Mouse (Mus musculus): Measurements from ENCODE around the gene Fryl. TPM values are rescaled to one million over a fixed set of nuclear protein-coding genes. Genes with fewer than 3 reads are reported as not detected.
A peak's percentile ranks its signal among the peaks of the same experiment; 100 is the strongest.

The Fryl gene
- polyA plus RNA-seq, 1 experiment = 27.6 TPM

DNA sequence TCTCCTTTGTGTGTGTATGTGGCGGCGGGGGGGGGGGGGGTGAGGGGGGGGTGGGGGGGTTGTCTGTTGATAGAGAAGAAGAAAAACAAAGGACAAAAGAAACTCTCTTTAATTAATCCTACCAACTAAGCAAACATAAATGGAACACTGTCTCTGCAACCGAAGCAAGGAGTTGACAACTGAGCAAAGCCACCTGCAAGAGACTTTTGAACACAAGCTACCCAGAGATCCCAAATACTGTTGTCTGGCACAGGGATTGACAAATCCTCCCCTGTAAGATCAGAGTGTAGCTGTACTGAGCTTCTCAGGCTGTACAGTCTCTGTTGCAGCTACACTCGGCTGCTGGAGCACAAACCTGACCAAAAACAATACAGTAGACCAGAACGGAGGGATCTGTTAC lies 7.7 kb upstream of the Fryl start:
- TF ChIP-seq GATA1 (IDR thresholded peaks at IDR 0.05; ENCODE audit: borderline replicate concordance, low read length) (no peak), FLI1 (IDR thresholded peaks at IDR 0.05; ENCODE audit: low read length) (no peak)
- H3K36me3 ChIP-seq (replicated peaks; ENCODE audit: low read length) = peaks cover 17% of the 10 kb centered on the region
- H3K4me3 ChIP-seq (replicated peaks) = no peak overlapping the region
- H3K9me3 ChIP-seq = peaks cover 19% of the 10 kb centered on the region
- H3K27me3 ChIP-seq (replicated peaks) = no peaks in the 10 kb centered on the region
- H3K4me1 ChIP-seq = peaks cover 53% of the 10 kb centered on the region

- no peaks in the 10 kb centered on the region for H3K27me3 ChIP-seq (replicated peaks)
- H3K4me1 ChIP-seq = peaks cover 68% of the 10 kb centered on the region
- TF ChIP-seq GATA1 (IDR thresholded peaks at IDR 0.05; ENCODE audit: borderline replicate concordance, low read length) = no peak
- no peak for TF ChIP-seq FLI1 (IDR thresholded peaks at IDR 0.05; ENCODE audit: low read length)
- no peaks in the 10 kb centered on the region for H3K9me3 ChIP-seq
- peak overlapping the region; percentile 96 for H3K4me3 ChIP-seq (replicated peaks)
- no peaks in the 10 kb centered on the region for H3K36me3 ChIP-seq (replicated peaks; ENCODE audit: low read length)
Measured at GRCm38 (mm10) chr5:73257723-73258122, 1.3 kb upstream of the Fryl start.

GRCm38 (mm10) chr5:73257096-73257495 lies 677 bp upstream of the Fryl start:
- peak overlapping the region; percentile 96 for H3K4me3 ChIP-seq (replicated peaks)

GRCm38 (mm10) chr5:73255321-73256251 lies 833 bp downstream of the Fryl start:
- H3K4me3 ChIP-seq (replicated peaks) = peak overlapping the region; percentile 96

More at GRCm38 (mm10) chr5:73257096-73257495, 677 bp upstream of the Fryl start:
- no peaks in the 10 kb centered on the region for H3K9me3 ChIP-seq
- H3K27me3 ChIP-seq (replicated peaks) = no peaks in the 10 kb centered on the region
- H3K36me3 ChIP-seq (replicated peaks; ENCODE audit: low read length) = peaks cover 2% of the 10 kb centered on the region
- peaks cover 68% of the 10 kb centered on the region for H3K4me1 ChIP-seq
- TF ChIP-seq FLI1 (IDR thresholded peaks at IDR 0.05; ENCODE audit: low read length) (no peak), GATA1 (IDR thresholded peaks at IDR 0.05; ENCODE audit: borderline replicate concordance, low read length) (no peak)

GRCm38 (mm10) chr5:73254660-73255059 lies 1.8 kb downstream of the Fryl start:
- H3K9me3 ChIP-seq = no peaks in the 10 kb centered on the region
- H3K4me3 ChIP-seq (replicated peaks) = peak overlapping the region; percentile 96
- H3K36me3 ChIP-seq (replicated peaks; ENCODE audit: low read length) = peaks cover 21% of the 10 kb centered on the region
- no peaks in the 10 kb centered on the region for H3K27me3 ChIP-seq (replicated peaks)
- no peak for TF ChIP-seq FLI1 (IDR thresholded peaks at IDR 0.05; ENCODE audit: low read length)
- TF ChIP-seq GATA1 (IDR thresholded peaks at IDR 0.05; ENCODE audit: borderline replicate concordance, low read length) = no peak
- H3K4me1 ChIP-seq = peaks cover 71% of the 10 kb centered on the region

More at GRCm38 (mm10) chr5:73255321-73256251, 833 bp downstream of the Fryl start:
- no peaks in the 10 kb centered on the region for H3K9me3 ChIP-seq
- H3K27me3 ChIP-seq (replicated peaks) = no peaks in the 10 kb centered on the region
- peaks cover 68% of the 10 kb centered on the region for H3K4me1 ChIP-seq
- H3K36me3 ChIP-seq (replicated peaks; ENCODE audit: low read length) = peaks cover 13% of the 10 kb centered on the region
- TF ChIP-seq FLI1 (IDR thresholded peaks at IDR 0.05; ENCODE audit: low read length) = no peak
- TF ChIP-seq GATA1 (IDR thresholded peaks at IDR 0.05; ENCODE audit: borderline replicate concordance, low read length) = no peak

DNA sequence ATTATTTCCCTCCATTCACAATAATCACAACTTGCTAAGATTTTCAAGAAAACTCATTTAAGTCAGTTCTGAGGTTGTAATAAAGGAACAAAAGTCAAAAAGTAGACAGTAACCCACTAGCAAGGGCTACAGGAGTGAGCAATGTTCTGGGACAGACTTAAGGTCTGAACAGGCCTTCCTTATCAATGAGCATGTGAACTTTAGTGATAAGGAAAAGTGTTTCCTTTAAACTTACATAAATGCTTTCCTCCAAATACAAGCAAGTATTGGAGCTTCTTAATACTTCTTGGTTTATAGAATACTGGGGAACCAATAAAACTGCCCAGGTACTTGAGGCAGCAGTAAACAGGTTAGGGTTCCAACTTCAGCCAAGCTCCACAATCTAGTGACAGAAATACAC lies 3.7 kb downstream of the Fryl start:
- peaks cover 73% of the 10 kb centered on the region for H3K4me1 ChIP-seq
- peak overlapping the region; percentile 24 for H3K4me3 ChIP-seq (replicated peaks)

DNA sequence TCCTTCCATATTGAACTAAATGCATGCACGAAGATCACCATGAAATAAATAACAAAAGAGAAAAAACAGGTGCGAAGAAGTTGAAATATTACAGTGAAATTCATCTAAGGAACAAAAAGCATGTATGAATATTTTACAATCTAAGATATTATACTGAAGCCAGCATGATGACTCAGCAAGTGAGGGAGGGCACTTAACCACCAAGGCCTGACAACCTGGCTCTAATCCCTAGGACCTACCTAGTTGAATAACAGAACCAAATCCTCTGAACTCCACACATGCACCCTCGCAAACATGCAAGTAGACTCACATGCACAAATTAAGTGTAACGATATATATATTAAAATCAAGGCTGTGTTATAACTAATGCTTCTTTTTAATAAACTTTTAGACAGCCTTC lies 7.1 kb downstream of the Fryl start:
- H3K27me3 ChIP-seq (replicated peaks) = no peaks in the 10 kb centered on the region
- H3K4me3 ChIP-seq (replicated peaks) = no peak overlapping the region
- H3K4me1 ChIP-seq = peaks cover 85% of the 10 kb centered on the region
- H3K36me3 ChIP-seq (replicated peaks; ENCODE audit: low read length) = peaks cover 45% of the 10 kb centered on the region
- TF ChIP-seq FLI1 (IDR thresholded peaks at IDR 0.05; ENCODE audit: low read length) = no peak
- no peak for TF ChIP-seq GATA1 (IDR thresholded peaks at IDR 0.05; ENCODE audit: borderline replicate concordance, low read length)
- H3K9me3 ChIP-seq = no peaks in the 10 kb centered on the region

More for the DNA sequence above, 3.7 kb downstream of the Fryl start:
- TF ChIP-seq FLI1 (IDR thresholded peaks at IDR 0.05; ENCODE audit: low read length) (no peak), GATA1 (IDR thresholded peaks at IDR 0.05; ENCODE audit: borderline replicate concordance, low read length) (no peak)
- H3K36me3 ChIP-seq (replicated peaks; ENCODE audit: low read length) = peaks cover 31% of the 10 kb centered on the region
- H3K9me3 ChIP-seq = no peaks in the 10 kb centered on the region
- no peaks in the 10 kb centered on the region for H3K27me3 ChIP-seq (replicated peaks)

DNA sequence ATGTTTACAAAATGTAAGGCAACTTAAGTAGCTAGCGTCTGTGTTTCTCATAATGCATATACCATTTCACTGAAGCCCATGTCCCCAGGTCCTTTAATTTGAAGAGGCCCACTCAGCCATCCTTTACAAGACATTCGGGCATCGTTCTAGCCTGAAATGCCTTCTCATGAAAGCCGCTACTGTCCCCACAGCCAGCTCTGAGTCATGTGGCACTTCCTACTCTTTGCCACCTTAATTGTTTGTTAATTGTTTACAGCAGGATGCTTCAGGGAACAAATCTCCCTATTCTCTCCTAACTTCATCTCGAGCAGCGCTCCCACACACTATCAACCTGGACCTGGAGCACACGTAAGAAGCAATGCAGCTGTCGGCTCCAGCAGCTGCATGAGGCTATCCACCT lies 8.2 kb downstream of the Fryl start:
- H3K4me1 ChIP-seq = peaks cover 82% of the 10 kb centered on the region
- H3K27me3 ChIP-seq (replicated peaks) = no peaks in the 10 kb centered on the region
- H3K36me3 ChIP-seq (replicated peaks; ENCODE audit: low read length) = peaks cover 49% of the 10 kb centered on the region
- H3K4me3 ChIP-seq (replicated peaks) = no peak overlapping the region
- H3K9me3 ChIP-seq = no peaks in the 10 kb centered on the region
- TF ChIP-seq GATA1 (IDR thresholded peaks at IDR 0.05; ENCODE audit: borderline replicate concordance, low read length) (no peak), FLI1 (IDR thresholded peaks at IDR 0.05; ENCODE audit: low read length) (no peak)

GRCm38 (mm10) chr5:73246414-73246813 lies 10.0 kb downstream of the Fryl start:
- Histone ChIP-seq H3K4me1 (peaks cover 84% of the 10 kb centered on the region), H3K9me3 (no peaks in the 10 kb centered on the region), H3K36me3 (replicated peaks; ENCODE audit: low read length) (peaks cover 48% of the 10 kb centered on the region), H3K4me3 (replicated peaks) (no peak overlapping the region), H3K27me3 (replicated peaks) (no peaks in the 10 kb centered on the region)
- TF ChIP-seq FLI1 (IDR thresholded peaks at IDR 0.05; ENCODE audit: low read length) = no peak
- TF ChIP-seq GATA1 (IDR thresholded peaks at IDR 0.05; ENCODE audit: borderline replicate concordance, low read length) = no peak

- TF ChIP-seq FLI1 (IDR thresholded peaks at IDR 0.05; ENCODE audit: low read length) (no peak), GATA1 (IDR thresholded peaks at IDR 0.05; ENCODE audit: borderline replicate concordance, low read length) (no peak)
- H3K4me1 ChIP-seq = peaks cover 78% of the 10 kb centered on the region
Measured at GRCm38 (mm10) chr5:73244403-73244802, 12.0 kb downstream of the Fryl start.

More at GRCm38 (mm10) chr5:73244403-73244802, 12.0 kb downstream of the Fryl start:
- Histone ChIP-seq H3K9me3 (no peaks in the 10 kb centered on the region), H3K27me3 (replicated peaks) (no peaks in the 10 kb centered on the region), H3K4me3 (replicated peaks) (no peak overlapping the region), H3K36me3 (replicated peaks; ENCODE audit: low read length) (peaks cover 40% of the 10 kb centered on the region)
